Mouse (Mus musculus): ENCODE data around the gene Zdhhc1. TPM values are rescaled to one million over a fixed set of nuclear protein-coding genes. Genes with fewer than 3 reads are reported as not detected.

The Zdhhc1 gene
- polyA plus RNA-seq, 1 experiment: 45.4 TPM

DNA sequence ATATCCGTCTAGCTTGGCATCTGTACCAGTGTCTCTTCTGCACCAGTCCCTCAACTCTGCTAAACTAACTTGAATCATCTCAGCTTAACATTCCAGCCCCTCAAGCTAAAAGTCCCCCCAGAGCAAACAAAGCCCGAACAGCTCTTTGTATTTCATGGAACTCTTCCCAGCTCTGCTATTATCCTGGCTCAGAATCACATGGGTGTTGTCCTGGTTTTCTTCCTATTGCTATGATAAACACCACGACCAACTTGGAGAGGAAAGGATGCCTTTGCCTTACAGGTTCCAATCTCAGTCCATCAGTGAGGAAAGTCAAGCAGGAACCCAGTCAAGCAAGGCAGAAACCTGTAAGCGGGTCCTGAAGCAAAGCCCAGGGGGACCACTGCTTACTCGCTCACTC lies 63.2 kb downstream of the Zdhhc1 start:
- H3K4me3 ChIP-seq (ENCODE audit: control insufficient read depth, low read depth, low read length): no peak overlapping the region
- no peaks in the 10 kb centered on the region for H3K27me3 ChIP-seq (ENCODE audit: control insufficient read depth, insufficient read depth, low read length)
- no peaks in the 10 kb centered on the region for H3K4me1 ChIP-seq (ENCODE audit: control insufficient read depth, insufficient read depth, low read length)
- TF ChIP-seq POLR2A (IDR thresholded peaks at IDR 0.05; ENCODE audit: control insufficient read depth, low read depth, low read length): no peak
- no peak for TF ChIP-seq CTCF (IDR thresholded peaks at IDR 0.05; ENCODE audit: control insufficient read depth, insufficient read depth, insufficient replicate concordance, low read depth, low read length)
- H3K27ac ChIP-seq (ENCODE audit: control insufficient read depth, insufficient read depth, low read depth, low read length): no peak overlapping the region
- no peaks in the 10 kb centered on the region for H3K36me3 ChIP-seq (ENCODE audit: control insufficient read depth, insufficient read depth, low read length)

DNA sequence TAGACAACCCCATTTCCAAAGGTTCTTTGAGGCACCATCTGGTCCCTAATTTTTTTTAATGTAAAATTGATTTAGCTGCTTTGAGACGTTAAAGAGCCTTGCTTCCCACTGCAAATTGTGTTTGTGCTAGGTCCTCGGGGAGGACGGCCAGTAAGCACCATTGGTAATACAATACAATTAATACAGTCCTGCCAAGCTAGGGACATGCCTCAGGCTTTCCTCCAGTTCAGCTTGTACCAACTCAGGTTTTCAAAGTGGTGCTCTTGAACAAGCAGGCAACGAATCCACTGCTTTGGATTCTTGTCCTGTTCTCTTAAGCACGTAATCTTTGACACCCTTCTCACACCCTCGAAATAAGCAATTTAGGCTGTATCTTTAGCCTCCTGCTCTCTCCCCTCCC lies 63.7 kb downstream of the Zdhhc1 start:
- Histone ChIP-seq H3K27me3 (ENCODE audit: control insufficient read depth, insufficient read depth, low read length) (no peaks in the 10 kb centered on the region), H3K27ac (ENCODE audit: control insufficient read depth, insufficient read depth, low read depth, low read length) (no peak overlapping the region), H3K4me3 (ENCODE audit: control insufficient read depth, low read depth, low read length) (no peak overlapping the region), H3K36me3 (ENCODE audit: control insufficient read depth, insufficient read depth, low read length) (peaks cover 1% of the 10 kb centered on the region; the same call in 1 of the 2 replicates), H3K4me1 (ENCODE audit: control insufficient read depth, insufficient read depth, low read length) (no peaks in the 10 kb centered on the region)
- TF ChIP-seq POLR2A (IDR thresholded peaks at IDR 0.05; ENCODE audit: control insufficient read depth, low read depth, low read length): no peak
- TF ChIP-seq CTCF (IDR thresholded peaks at IDR 0.05; ENCODE audit: control insufficient read depth, insufficient read depth, insufficient replicate concordance, low read depth, low read length): no peak

DNA sequence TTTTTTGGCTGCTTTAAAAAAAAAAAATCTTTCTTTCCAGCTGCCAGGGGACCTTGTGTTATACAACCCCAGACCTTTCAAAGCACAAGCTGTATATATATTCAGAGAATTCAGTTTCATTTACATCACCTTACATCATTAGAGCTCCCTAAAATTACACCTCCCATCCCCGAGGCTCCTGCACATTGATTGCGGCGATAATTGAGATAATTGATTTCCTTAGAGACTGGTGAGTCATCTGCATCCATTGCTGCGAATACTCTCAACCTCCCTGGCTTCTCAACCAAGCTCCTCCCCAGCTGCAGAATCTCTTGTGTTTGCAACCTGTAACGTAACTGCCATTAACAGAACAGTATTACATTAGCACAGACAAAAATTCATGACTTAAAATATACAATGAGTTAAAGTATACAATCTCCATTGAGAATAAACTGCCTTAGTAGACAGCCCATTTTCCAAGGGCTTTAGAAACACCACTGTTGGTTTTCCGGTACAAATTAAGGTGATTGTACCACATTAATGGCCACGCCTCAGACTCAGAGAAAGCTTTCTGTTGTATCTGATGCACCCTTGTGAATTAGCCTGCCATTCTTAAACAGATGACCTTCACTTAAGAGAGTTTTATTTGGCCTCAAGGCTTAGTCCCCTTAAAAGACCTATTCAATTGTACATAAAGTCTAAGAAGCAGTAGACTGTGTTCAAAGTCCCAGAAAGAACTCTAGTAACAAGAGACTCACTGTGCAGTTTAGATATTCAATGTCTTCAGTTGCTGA lies 64.8 kb downstream of the Zdhhc1 start:
- no peaks in the 10 kb centered on the region for H3K4me1 ChIP-seq (ENCODE audit: control insufficient read depth, insufficient read depth, low read length)
- H3K4me3 ChIP-seq (ENCODE audit: control insufficient read depth, low read depth, low read length): no peak overlapping the region
- H3K27me3 ChIP-seq (ENCODE audit: control insufficient read depth, insufficient read depth, low read length): no peaks in the 10 kb centered on the region
- H3K27ac ChIP-seq (ENCODE audit: control insufficient read depth, insufficient read depth, low read depth, low read length): no peak overlapping the region
- H3K36me3 ChIP-seq (ENCODE audit: control insufficient read depth, insufficient read depth, low read length): peaks cover 3% of the 10 kb centered on the region
- TF ChIP-seq CTCF (IDR thresholded peaks at IDR 0.05; ENCODE audit: control insufficient read depth, insufficient read depth, insufficient replicate concordance, low read depth, low read length) (no peak), POLR2A (IDR thresholded peaks at IDR 0.05; ENCODE audit: control insufficient read depth, low read depth, low read length) (no peak)

DNA sequence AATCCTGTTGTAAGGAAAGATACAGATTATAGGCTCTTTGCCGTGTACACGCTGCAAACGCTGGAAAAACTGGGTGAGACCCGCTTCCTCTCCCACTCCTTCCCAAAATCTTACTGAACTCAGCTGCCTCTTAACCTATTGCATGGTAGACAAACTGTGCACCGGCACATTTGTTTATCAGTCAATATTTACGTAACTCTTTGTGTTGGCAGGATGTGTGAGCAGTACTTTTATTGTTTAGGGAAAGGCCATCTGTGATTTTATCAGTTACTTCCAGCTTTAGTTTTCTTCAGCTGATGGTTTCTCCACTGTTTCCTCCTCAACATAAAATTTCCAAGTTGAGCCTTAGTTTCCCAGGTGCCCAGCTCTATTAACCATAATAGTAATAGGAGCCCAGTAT lies 69.8 kb downstream of the Zdhhc1 start:
- Histone ChIP-seq H3K4me3 (ENCODE audit: control insufficient read depth, low read depth, low read length) (peak overlapping the region; percentile 71), H3K4me1 (ENCODE audit: control insufficient read depth, insufficient read depth, low read length) (no peaks in the 10 kb centered on the region), H3K27ac (ENCODE audit: control insufficient read depth, insufficient read depth, low read depth, low read length) (no peak overlapping the region), H3K36me3 (ENCODE audit: control insufficient read depth, insufficient read depth, low read length) (peaks cover 3% of the 10 kb centered on the region), H3K27me3 (ENCODE audit: control insufficient read depth, insufficient read depth, low read length) (no peaks in the 10 kb centered on the region)
- no peak for TF ChIP-seq CTCF (IDR thresholded peaks at IDR 0.05; ENCODE audit: control insufficient read depth, insufficient read depth, insufficient replicate concordance, low read depth, low read length)
- TF ChIP-seq POLR2A (IDR thresholded peaks at IDR 0.05; ENCODE audit: control insufficient read depth, low read depth, low read length): no peak

Other genes with a start within 250 kb of the Zdhhc1 start
- gene B3gnt9, start 241.7 kb downstream of the Zdhhc1 start, polyA plus RNA-seq (2012; rRNA removed): 6.8 and 7.0 TPM in 2 replicates
- 2.4 TPM in 2 replicates for gene Tradd, start 232.3 kb downstream of the Zdhhc1 start, polyA plus RNA-seq (2012; rRNA removed)
- gene Fbxl8, start 232.3 kb downstream of the Zdhhc1 start, polyA plus RNA-seq (2012; rRNA removed): 0.51 and 0.55 TPM in 2 replicates
- gene Hsf4, start 227.1 kb downstream of the Zdhhc1 start, polyA plus RNA-seq (2012; rRNA removed): 0.09 and 0.20 TPM in 2 replicates
- 0.09 and 0.11 TPM in 2 replicates for gene Nol3, start 220.8 kb downstream of the Zdhhc1 start, polyA plus RNA-seq (2012; rRNA removed)
- 78.2 and 90.9 TPM in 2 replicates for gene 4931428F04Rik, start 207.0 kb downstream of the Zdhhc1 start, polyA plus RNA-seq (2012; rRNA removed)
- gene Exoc3l, start 200.8 kb downstream of the Zdhhc1 start, polyA plus RNA-seq (2012; rRNA removed): 28.2 and 28.5 TPM in 2 replicates
- 64.1 and 67.7 TPM in 2 replicates for gene E2f4, start 199.2 kb downstream of the Zdhhc1 start, polyA plus RNA-seq (2012; rRNA removed)
- 3.5 and 5.0 TPM in 2 replicates for gene Elmo3, start 191.3 kb downstream of the Zdhhc1 start, polyA plus RNA-seq (2012; rRNA removed)
- gene Lrrc29, start 170.6 kb downstream of the Zdhhc1 start, polyA plus RNA-seq (2012; rRNA removed): 117 and 127 TPM in 2 replicates
- 31.4 and 32.4 TPM in 2 replicates for gene Tmem208, start 170.5 kb downstream of the Zdhhc1 start, polyA plus RNA-seq (2012; rRNA removed)
- 17.9 TPM in 2 replicates for gene Fhod1, start 148.9 kb downstream of the Zdhhc1 start, polyA plus RNA-seq (2012; rRNA removed)
- 33.5 and 35.4 TPM in 2 replicates for gene Slc9a5, start 148.1 kb downstream of the Zdhhc1 start, polyA plus RNA-seq (2012; rRNA removed)
- gene Plekhg4, start 123.6 kb downstream of the Zdhhc1 start, polyA plus RNA-seq (2012; rRNA removed): 23.0 and 24.2 TPM in 2 replicates
- gene Kctd19, start 83.4 kb downstream of the Zdhhc1 start, polyA plus RNA-seq (2012; rRNA removed): 174 and 187 TPM in 2 replicates
- gene Lrrc36, start 83.3 kb downstream of the Zdhhc1 start, polyA plus RNA-seq (2012; rRNA removed): 75.6 and 79.0 TPM in 2 replicates
- gene Tppp3, start 25.4 kb downstream of the Zdhhc1 start, polyA plus RNA-seq (2012; rRNA removed): 21.5 and 23.4 TPM in 2 replicates
- 0.19 and 0.41 TPM in 2 replicates for gene Hsd11b2, start 21.9 kb upstream of the Zdhhc1 start, polyA plus RNA-seq (2012; rRNA removed)
- gene Atp6v0d1, start 69.1 kb upstream of the Zdhhc1 start, polyA plus RNA-seq (2012; rRNA removed): 43.8 and 47.4 TPM in 2 replicates
- gene Ripor1, start 108.4 kb upstream of the Zdhhc1 start, polyA plus RNA-seq (2012; rRNA removed): 5.4 and 6.3 TPM in 2 replicates
- gene Ctcf, start 139.7 kb upstream of the Zdhhc1 start, polyA plus RNA-seq (2012; rRNA removed): 6.8 and 7.2 TPM in 2 replicates
- not detected in 2 replicates for gene Agrp, start 140.5 kb upstream of the Zdhhc1 start, polyA plus RNA-seq (2012; rRNA removed)
- gene Carmil2, start 189.4 kb upstream of the Zdhhc1 start, polyA plus RNA-seq (2012; rRNA removed): 1.2 TPM in 2 replicates
- 40.2 and 40.4 TPM in 2 replicates for gene Acd, start 204.2 kb upstream of the Zdhhc1 start, polyA plus RNA-seq (2012; rRNA removed)
- 82.9 and 87.7 TPM in 2 replicates for gene Pard6a, start 204.2 kb upstream of the Zdhhc1 start, polyA plus RNA-seq (2012; rRNA removed)
- 55.8 and 60.1 TPM in 2 replicates for gene 4933405L10Rik, start 210.8 kb upstream of the Zdhhc1 start, polyA plus RNA-seq (2012; rRNA removed)
- gene Enkd1, start 211.3 kb upstream of the Zdhhc1 start, polyA plus RNA-seq (2012; rRNA removed): 84.2 and 98.6 TPM in 2 replicates

Data from testis, adult 2 months (tissue).